Mouse (Mus musculus) R1 (cell line): ENCODE results near the gene Med13l.

Experiments used
- DNase-seq: peaks from one replicate; pipeline ENCODE4 v3.0.0-alpha.2; 2018; ENCODE audit warnings: low read depth, low spot score

The Med13l gene

DNA sequence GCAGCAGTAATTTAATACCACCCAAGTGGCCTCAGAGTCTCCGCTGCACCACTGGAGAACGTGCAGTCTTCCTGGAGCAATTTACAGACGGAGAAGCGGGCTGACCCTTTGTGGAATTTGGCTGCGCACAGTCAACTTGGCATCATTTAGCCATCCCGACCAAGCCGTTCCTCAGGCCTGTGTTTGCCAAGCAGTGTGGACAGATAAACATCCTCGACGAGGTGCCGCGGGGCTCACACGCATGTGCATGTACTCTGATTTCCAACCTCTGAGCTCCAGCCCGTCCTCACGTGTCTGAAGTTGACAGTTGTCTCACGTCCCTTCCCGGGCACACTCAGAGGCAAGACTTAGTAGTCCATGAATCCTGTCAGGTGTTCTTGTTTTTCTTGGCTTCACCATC is 166.9 kb downstream of the Med13l start:
- DNase-seq: no peak

DNA sequence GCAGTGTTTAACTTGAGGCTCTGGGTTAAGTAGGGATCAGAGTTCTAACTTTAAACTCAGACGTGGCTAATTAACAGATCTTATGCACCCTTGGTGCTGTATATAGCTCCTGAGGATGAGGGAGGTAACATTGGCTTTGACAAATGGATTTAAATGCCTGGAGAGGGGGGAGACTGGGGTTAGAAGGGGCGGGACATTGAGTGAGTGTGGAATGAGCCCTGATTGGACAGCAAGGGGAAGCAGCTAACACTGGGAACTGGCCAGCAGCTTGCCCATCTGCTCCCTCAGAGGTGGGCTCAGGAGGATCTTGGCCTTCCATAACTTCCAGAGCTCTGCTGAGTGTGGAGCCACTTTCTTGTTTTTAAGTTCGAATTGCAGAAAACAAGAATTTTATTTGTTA is 171.7 kb downstream of the Med13l start:
- DNase-seq: no peak

DNA sequence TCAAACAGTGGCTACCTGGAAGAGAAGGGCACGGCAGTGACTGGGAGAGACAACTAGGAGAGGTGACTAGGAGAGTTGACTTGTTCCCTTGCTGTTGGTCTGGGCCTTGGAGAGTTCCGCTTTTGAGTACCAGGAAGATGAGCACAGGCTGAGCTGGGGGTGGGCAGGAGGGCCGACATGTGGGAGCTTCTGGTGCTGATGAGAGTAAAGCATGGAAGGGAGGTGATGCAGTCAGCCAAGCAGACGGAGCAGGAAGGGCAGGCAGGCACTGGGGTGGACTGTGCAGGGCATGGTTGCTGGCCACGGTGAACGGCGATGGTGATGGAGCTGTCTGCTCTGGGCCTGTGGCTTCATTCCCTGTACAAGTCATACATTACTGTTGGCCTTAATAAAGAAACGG is 172.2 kb downstream of the Med13l start:
- no peak for DNase-seq

DNA sequence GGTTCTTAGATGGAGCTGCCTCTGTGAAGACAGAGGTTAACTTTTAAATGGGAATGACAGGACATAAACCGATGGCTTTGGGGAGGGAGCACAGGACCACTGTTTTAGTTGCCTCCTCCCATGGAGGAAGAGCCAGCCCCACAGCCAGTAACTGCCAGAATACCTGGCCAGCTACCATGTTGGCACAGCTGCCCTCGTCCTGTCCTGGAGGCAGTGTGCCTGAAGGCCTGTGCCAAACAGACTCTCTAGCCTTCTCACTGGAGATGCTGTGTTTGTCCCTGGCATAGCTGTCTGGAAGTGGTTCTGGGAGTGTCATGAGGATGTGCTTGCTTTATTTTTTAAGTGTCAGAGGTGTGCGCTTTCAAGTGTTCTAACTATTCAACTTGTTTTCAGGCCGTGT is 173.1 kb downstream of the Med13l start:
- no peak for DNase-seq

DNA sequence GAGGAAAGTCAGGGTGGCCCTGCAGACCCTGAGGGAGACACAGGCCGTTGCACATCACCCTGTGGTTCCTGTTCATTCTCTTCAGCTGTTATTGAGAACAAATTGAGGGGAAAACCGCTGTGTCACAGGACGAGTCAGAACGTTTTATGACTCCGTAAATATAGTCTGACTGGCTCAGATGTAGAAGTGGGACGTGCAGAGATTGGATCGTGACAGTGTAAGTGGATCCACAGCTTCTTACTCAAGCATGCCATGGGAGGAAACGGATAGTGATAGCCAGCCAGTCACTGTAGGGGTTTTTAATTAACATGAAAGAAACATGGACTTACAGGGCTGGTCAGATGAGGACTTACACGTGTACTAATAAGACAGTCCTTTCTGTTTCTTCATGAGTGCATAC is 174.0 kb downstream of the Med13l start:
- no peak for DNase-seq

DNA sequence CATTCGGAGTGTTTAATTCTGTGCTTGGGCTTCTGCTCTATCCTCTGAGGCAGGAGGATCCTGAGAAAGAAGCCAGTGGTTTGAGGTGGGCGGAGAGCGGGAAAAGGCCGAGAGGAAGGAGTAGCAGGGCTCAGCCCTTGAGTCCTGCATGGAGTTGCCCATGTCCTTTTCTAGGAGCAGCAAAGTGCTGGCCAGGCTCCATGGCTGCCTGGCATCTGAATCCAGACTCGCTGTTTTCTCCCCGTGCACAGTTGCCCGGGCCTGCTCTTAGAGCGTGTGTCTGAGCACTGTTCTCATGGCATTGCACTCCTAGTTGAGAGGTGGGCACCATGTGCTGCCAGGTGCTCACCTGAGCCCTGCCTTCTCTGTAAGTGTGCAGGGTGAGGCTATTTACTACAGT is 175.3 kb downstream of the Med13l start:
- no peak for DNase-seq

DNA sequence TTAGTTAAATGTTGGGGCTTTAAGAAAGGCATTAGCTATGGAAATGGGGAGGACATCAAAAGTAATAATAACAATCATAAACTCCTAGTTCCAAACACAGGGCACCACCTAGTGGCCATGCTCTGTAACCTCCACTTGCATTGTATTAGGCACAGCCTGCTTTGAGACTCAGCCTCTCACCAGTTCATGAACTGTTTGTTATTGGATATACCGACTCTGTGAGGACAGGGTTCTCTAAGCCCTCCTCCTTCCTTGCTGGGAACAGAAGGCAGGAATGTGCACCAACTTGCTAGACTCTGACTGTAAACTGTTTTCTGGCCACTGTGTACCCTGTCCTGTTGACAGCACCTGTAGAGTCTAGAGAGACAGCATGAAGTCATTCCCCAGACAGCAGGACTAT is 177.1 kb downstream of the Med13l start:
- peak; percentile 53 for DNase-seq

DNA sequence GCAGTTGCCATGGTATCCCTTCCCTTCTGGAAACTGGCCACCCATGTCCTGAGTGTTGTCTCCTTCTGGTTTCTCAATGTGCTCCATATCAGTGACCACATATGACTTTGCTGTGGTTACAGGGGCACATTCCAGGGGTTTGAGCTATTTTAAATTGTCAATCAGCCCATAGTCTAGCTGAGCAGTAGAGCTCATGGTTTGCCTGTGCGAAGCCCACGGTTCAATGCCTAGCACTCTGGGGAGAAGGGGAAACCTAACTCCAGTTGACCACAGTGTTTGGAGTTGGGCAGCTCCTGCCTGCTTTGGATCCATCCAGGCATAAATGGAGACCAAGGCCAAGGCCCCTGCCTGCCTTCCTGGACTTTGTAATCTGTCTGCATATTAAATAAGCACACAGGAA is 182.6 kb downstream of the Med13l start:
- no peak for DNase-seq

DNA sequence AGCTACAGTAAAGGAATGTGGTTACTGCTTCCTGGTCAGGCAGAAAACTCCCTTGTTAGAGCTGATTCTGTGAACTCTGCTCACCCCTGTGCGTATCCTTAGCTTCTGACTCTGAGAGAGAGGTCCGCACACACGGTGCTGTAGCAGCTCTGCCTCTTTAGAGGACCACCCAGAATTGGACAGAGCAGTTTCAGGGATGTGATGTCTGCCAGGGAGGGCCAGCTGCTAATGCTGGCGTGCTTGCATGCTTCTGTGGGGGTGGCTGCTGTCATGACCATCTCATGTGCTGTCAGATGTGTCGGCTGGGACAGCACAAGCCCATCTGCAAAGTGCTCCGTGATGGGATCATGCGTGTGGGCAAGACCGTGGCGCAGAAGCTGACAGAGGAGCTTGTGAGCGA is 186.5 kb downstream of the Med13l start:
- no peak for DNase-seq

DNA sequence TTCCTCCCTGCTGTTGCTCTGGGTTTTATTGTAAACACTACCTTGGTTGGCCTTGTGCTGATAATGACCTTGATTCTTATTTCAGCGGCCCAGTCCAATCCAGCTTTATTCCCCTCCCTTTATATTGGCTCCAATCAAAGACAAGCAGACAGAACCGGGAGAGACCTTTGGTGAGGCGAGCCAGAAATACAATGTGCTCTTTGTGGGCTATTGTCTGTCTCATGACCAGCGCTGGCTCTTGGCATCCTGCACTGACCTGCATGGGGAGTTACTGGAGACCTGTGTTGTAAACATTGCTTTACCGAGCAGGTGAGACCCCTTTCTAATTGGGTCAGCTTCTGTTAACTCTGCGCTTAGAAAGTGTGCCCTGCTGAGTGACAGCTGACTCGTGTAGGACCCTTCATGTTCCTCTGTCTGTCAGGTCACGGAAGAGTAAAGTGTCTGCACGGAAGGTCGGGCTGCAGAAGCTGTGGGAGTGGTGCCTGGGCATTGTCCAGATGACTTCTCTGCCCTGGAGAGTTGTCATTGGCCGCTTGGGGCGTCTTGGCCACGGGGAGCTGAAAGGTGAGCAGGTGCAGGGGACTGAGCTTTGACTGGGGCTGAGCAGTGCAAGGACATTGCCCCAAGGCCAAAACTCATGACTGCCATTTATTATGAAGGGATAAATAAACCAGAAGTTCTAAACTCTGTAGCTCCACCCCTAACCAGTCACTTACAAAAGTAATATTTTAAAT is 191.1 kb downstream of the Med13l start:
- DNase-seq: no peak

DNA sequence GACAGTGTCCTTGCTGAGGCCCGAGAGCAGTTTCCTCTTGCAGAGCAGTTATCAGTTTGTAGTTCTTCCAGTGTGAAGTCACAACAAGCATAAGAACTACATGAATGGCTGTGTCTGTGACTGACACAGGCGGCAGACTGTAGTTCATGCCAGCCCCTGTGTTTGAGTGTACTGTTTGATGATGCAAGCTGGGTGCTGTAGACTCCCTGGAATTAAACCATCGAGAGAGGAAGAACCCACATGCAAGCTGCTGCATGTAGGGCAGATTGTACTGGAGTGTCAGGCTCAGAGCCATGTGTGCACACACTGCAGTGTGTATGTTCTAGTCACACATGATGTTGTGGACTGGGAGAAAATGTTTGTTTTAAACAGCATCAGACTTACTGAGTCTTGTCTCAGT is 192.4 kb downstream of the Med13l start:
- no peak for DNase-seq

DNA sequence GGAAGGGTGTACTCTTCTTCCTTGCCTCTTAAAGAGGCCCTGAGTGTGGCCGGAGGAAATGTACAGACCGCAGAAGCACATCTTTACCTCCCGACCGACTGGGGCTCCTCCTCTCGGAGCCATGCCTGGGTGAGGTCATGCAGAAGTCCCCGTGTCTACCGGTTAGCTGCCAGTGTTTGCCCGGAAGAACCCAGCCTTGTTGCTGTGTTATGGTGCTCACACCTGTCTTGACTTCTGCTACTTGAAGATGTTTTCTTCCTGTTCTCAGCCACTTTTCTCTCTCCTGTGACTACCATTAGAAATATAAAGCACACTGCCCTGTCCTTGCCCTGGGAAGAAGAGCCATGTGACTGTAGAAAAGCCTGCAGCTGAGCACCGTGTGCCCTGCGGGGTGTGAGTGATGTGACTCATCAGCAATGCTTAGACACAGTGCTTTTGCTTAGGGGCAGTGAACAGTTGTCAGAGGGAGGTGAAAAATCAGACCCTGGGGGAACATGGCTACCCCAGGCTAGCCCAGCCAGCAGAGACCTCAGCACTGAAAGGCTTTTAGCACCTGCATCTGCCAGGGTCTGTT is 193.1 kb downstream of the Med13l start:
- no peak for DNase-seq

DNA sequence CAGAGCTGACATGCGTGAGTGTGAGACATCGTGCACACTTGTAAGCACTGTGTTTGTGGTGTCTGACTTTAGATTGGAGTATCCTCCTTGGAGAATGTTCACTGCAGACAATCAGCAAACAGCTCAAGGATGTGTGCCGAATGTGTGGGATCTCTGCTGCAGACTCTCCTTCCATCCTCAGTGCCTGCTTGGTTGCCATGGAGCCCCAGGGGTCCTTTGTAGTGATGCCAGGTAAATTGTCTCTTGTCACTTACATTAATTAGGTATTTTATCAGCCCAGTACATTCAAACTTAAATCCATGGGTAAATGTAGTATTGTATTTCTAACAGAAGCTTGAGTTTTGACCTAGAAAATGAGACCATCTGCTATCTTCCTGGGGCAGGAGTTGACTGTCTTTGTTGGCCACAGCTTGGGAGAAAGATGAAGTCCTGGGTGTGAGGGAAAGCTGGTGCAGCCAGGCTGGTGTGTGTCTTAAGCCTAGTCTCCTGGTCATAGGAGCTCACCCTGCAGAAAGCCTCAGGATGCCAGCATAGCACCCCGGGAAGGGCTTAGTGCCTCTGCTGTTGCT is 193.8 kb downstream of the Med13l start:
- no peak for DNase-seq

DNA sequence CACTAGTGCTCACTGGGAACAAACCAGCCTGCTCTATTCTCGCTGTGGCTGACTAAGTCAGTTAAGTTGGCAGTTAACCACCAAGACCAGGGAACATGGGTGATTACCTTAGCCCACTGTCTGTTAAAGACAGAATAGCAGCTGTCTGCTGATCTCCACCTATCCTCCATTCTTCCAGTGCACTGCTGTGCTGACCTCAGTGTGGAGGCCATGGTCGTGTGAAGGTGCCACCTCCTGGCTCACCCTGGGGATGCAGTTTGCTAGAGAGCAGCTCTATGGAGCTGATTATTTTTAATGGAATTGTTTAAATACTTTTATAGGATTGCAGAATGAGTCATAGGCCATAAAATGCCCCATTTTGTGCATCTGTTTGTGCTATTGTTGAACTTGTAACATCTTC is 195.6 kb downstream of the Med13l start:
- DNase-seq: no peak

DNA sequence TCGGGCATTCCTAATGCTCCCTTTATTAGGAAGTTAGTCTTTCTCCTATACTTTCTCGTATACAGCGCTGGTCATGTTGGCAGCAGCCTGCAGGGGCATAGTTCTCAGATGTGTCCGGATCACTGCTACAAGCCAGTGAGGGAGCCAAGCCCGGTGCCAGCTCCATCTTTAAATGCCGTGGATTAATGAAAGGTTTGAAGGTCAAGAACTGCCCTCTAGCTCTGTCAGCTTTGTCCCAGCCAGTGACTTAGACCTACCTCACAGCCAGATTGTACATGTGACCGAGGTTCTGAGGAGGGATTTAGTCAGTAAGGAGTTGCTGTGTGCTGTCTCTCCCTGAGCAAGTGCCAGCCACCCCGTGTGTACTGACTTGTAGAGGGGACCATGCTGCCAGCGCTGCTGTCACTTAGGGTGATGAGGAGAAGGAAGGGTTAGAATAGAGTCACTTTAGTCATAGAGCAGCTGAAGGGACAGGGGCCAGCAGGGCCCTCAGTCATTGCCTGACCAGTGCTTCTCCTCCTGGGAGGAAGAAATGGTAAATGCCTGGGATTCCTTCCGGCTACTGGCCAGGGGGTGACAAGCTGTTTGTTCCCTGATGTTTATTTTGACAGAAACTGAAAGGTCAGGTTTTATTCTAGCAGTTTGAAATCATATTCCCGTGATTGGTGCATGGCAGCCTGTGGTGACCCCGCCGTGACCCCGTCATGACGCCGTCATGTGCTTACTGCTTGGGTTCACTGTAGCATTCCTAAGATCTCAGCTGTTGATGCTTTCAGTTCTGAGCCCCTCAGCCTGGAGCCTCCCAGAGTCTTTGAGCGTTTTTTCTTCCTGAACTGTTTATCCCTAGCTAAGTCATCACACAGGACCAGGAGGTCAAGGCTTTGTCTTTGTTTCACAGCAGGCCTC is 197.2 kb downstream of the Med13l start:
- peak; percentile 32 for DNase-seq

DNA sequence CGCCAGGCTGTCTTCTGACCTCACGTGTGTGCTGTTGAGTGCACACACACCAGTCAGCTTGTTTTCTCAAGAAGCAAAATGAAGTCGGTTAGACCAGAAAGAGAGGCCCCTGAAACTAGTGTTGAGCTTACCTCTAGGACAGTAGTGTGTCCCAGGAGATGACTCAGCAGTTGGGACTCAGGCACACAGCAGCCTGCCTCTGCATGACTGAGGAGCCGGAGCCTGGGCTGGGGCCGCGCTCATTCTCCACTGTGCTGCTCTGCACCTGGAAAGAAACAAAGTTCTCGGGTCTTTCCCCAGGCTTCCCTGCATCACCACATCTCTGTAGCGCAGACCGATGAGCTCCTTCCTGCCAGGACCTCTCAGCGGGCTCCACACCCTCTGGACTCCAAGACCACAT is 200.5 kb downstream of the Med13l start:
- DNase-seq: peak; percentile 50

DNA sequence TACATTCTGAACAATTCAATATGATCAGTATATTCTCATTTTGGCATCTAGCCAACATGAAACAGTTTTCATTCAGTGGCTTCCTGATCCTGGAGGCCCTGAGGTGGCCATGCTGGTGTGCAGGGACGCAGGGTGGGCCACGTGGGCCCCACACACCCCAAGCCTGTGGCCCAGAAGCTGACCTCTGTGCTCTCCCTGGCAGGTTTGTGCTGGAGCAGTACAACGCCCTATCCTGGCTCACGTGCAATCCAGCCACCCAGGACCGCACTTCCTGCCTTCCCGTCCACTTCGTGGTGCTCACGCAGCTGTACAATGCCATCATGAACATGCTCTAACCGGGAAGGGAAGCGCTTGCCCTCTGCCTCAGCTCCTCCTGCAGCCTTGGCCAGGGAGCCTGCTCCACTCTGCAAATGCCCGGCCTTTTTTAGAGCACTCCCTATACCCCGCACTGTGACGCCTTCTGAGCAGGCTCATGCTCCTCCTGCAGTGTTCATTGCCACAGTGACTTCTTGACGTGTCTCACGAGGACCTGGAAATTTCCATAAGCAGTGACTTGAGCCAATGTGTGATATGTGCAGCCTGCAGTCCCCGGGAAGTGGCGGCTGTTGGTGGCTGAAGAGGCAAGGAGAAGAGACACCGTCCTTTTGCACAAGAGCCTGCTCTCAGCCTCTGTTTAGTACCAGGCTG is 202.2 kb downstream of the Med13l start:
- DNase-seq: no peak

DNA sequence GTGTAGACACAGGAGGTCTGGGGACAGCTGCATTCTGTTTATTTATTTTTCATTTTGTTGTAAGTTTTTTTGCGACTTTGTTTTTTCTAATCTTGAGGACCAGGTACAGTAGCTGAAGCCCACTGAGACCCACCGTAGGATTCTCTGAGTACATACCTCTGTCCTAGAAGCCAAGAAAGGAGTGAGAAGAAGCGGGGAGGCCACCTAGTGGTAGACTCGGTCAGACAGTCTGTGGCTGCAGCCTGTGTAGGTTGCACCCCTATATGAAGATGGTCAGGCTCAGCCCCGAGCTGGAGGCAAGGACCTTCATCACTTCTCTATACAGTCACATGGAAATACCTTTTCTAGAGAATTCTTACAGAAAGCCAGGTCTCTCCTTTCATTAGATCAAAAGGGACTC is 202.9 kb downstream of the Med13l start:
- peak; percentile 76 for DNase-seq

DNA sequence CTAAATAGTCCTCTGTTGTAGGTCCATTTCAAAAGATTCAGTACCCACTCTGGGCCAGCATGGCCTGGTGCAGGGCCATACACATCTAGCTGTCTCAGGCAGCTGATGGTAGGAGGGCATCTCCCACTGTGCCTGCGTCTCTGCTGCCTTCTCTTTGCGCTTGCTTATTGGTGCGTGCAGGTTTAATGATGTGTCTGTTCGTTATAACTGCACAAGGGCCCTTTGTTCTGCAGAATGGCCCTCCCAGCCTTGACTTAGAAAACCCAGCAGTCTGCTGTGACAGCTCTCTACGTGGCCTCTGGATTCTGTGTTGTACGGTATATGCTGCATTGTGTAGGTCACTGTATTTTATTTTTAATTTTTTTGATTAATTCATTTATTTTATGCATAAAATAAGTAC is 208.7 kb downstream of the Med13l start:
- DNase-seq: no peak

DNA sequence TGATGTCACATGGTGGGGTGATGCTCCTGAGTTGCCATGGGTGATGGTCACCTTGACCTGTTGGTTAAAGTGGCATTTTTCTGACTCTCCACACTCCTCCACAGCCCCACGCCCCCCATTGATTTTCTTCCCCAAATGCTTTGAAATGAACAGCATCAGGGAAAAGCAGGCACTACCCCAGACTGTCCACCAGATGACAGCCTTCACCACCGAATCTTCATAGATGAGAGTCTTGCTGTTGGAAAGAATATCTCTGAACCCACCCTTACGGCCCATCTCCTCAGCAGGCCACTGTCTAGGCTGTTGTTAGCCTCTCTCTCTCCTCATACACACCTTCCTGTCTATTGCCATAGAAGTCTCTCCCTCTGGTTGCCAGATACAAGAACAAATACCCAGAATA is 213.4 kb downstream of the Med13l start:
- peak; percentile 76 for DNase-seq

DNA sequence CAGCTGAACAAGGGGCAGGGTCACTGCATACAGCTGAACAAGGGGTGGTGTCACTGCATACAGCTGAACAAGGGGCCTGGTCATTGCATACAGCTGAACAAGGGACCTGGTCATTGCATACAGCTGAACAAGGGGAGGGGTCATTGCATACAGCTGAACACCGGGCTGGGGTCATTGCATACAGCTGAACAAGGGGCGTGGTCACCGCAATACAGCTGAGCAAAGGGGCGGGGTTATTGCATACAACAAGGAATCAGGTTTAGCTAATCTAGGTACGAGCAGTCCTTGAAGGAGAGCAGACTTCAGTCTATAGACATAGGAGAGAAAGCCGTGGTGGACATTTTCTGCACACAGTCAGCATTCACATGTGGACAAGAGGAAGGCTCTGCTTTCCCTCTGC is 215.9 kb downstream of the Med13l start:
- DNase-seq: peak; percentile 71

DNA sequence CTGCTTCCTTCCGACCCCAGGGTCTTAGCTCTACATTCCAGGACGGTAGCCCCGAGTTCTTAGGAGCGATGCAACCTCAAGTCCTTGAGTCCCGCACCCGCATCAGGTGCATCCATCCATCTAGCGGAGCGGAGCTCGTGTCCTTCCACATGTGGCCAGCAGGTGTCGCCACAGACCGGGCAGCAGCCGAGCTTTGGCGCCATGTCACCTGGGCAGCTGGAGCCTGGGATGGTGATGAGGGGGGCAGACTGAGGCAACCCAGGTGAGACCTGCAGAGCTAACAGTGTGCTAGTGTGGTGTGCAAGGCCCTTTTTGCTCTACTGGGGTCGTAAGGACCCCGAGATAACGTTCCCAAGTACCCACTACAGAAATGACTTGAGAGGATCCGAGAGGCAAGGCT is 221.1 kb downstream of the Med13l start:
- peak; percentile 58 for DNase-seq
